Mouse (Mus musculus) thymus, adult 2 months (tissue): ENCODE data around the gene Abcc4. TPM values are rescaled to one million over a fixed set of nuclear protein-coding genes. Genes with fewer than 3 reads are reported as not detected.

Experiments
- DNase-seq: peaks from one replicate; pipeline ENCODE4 v3.0.0; 2021
- H3K27ac ChIP-seq: fragments of 200-500 bp; 2 replicates; pipeline ENCODE4 v1.5.1; 2012; ENCODE audit warnings: low read length, control low read depth; ENCODE audit not compliant: control insufficient read depth, insufficient read depth
- H3K27me3 ChIP-seq: fragments of 200-500 bp; 2 replicates; pipeline ENCODE4 v1.6.1; 2012; ENCODE audit warnings: mild to moderate bottlenecking, low read length, moderate library complexity, mixed read lengths; ENCODE audit not compliant: control insufficient read depth, insufficient read depth
- H3K36me3 ChIP-seq: fragments of 200-500 bp; 2 replicates; pipeline ENCODE4 v1.6.1; 2012; ENCODE audit warnings: mild to moderate bottlenecking, low read length, moderate library complexity; ENCODE audit not compliant: control insufficient read depth, insufficient read depth
- H3K4me1 ChIP-seq: fragments of 200-500 bp; replicated peaks from 2 replicates; pipeline ENCODE4 v1.6.1; 2012; ENCODE audit warnings: low read length; ENCODE audit not compliant: control insufficient read depth, insufficient read depth
- H3K4me3 ChIP-seq: fragments of 200-500 bp; 2 replicates; pipeline ENCODE4 v1.5.1; 2012; ENCODE audit warnings: mild to moderate bottlenecking, low read length, control low read depth, moderate library complexity; ENCODE audit not compliant: control insufficient read depth, insufficient read depth
- CTCF ChIP-seq: fragments of 200-500 bp; IDR thresholded peaks from 2 replicates; pipeline ENCODE4 v1.5.1; 2012; ENCODE audit warnings: mild to moderate bottlenecking, control low read depth, low read length, moderate library complexity, borderline replicate concordance; ENCODE audit not compliant: control insufficient read depth, poor library complexity, insufficient read depth; ENCODE audit errors: extremely low read depth
- POLR2A ChIP-seq: fragments of 200-500 bp; IDR thresholded peaks from 2 replicates; pipeline ENCODE4 v1.6.1; 2012; ENCODE audit warnings: mild to moderate bottlenecking, low read length, control low read depth, moderate library complexity; ENCODE audit not compliant: control insufficient read depth, poor library complexity, insufficient read depth; ENCODE audit errors: extremely low read depth
- WGBS: fragments of 180-500 bp; shearing (Covaris S2); methylation state at CpG from one replicate; pipeline ENCODE4 v1.1.7; 2018; 5-methylcytosine and 5-hydroxymethylcytosine counted together
- polyA plus RNA-seq: library from polyadenylated mRNA; depleted of rRNA; stranded (reverse); fragments of >200 nt; gene quantifications from 2 replicates; pipeline ENCODE4 v1.2.3, GENCODE M21; 2012

Gene Abcc4
- polyA plus RNA-seq, 1 experiment, result 5.5 TPM

- no peak overlapping the region for H3K27ac ChIP-seq
- no peak for DNase-seq
- no peak overlapping the region for H3K4me3 ChIP-seq
- no peaks in the 10 kb centered on the region for H3K4me1 ChIP-seq
- 97% methylated on average over 3 of the region's 3 CpGs for WGBS
- H3K36me3 ChIP-seq, result no peaks in the 10 kb centered on the region
- no peaks in the 10 kb centered on the region for H3K27me3 ChIP-seq
- no peak for TF ChIP-seq POLR2A
Observed at GRCm38 (mm10) chr14:118598757-118599156, 107.3 kb downstream of the Abcc4 start.

- Histone ChIP-seq H3K4me1 (no peaks in the 10 kb centered on the region), H3K36me3 (no peaks in the 10 kb centered on the region), H3K27me3 (no peaks in the 10 kb centered on the region), H3K4me3 (no peak overlapping the region), H3K27ac (no peak overlapping the region)
- TF ChIP-seq CTCF, result no peak
- no peak for DNase-seq
- 58% methylated on average over 13 of the region's 13 CpGs for WGBS
Observed at GRCm38 (mm10) chr14:118594463-118594862, 111.6 kb downstream of the Abcc4 start.

GRCm38 (mm10) chr14:118591477-118592403, 114.3 kb downstream of the Abcc4 start:
- no peak overlapping the region for H3K27ac ChIP-seq
- DNase-seq, result peak; percentile 51
- TF ChIP-seq CTCF (peak; percentile 82), POLR2A (no peak)
- no peaks in the 10 kb centered on the region for H3K36me3 ChIP-seq
- no peak overlapping the region for H3K4me3 ChIP-seq
- no peaks in the 10 kb centered on the region for H3K27me3 ChIP-seq
- WGBS, result 78% methylated on average over 20 of the region's 20 CpGs
- H3K4me1 ChIP-seq, result no peaks in the 10 kb centered on the region

- no peak overlapping the region for H3K4me3 ChIP-seq
- DNase-seq, result no peak
- H3K27me3 ChIP-seq, result no peaks in the 10 kb centered on the region
- 54% methylated on average over 8 of the region's 8 CpGs for WGBS
- no peak for TF ChIP-seq CTCF
- TF ChIP-seq POLR2A, result no peak
- H3K27ac ChIP-seq, result no peak overlapping the region
- H3K4me1 ChIP-seq, result no peaks in the 10 kb centered on the region; the same call in 1 of the 2 replicates
- no peaks in the 10 kb centered on the region for H3K36me3 ChIP-seq
Observed at GRCm38 (mm10) chr14:118582333-118582941, 123.6 kb downstream of the Abcc4 start.

DNA sequence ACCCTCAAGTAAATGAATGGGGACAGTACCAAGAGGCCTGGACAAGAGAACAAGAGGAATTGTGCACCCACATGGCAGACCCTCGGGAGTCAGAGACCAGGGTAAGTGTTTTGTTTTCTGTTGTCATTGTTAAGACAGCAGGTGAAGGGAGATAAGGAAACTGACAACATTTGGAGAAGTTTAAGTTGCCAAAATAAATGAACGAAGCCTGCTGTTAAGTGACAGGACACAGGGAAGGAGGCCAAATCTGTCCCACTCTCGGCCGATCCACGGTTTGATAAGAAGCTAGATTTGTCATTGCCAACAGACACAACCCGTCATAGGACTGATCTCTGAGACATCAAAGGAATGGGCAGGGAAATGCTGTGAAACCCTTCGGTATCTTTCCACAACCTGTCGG, 124.3 kb downstream of the Abcc4 start:
- WGBS, result 88% methylated on average over 8 of the region's 8 CpGs
- H3K36me3 ChIP-seq, result no peaks in the 10 kb centered on the region
- H3K27me3 ChIP-seq, result no peaks in the 10 kb centered on the region
- no peak overlapping the region for H3K4me3 ChIP-seq
- no peak overlapping the region for H3K27ac ChIP-seq
- DNase-seq, result no peak
- H3K4me1 ChIP-seq, result no peaks in the 10 kb centered on the region; the same call in 1 of the 2 replicates
- TF ChIP-seq CTCF (no peak), POLR2A (no peak)

DNA sequence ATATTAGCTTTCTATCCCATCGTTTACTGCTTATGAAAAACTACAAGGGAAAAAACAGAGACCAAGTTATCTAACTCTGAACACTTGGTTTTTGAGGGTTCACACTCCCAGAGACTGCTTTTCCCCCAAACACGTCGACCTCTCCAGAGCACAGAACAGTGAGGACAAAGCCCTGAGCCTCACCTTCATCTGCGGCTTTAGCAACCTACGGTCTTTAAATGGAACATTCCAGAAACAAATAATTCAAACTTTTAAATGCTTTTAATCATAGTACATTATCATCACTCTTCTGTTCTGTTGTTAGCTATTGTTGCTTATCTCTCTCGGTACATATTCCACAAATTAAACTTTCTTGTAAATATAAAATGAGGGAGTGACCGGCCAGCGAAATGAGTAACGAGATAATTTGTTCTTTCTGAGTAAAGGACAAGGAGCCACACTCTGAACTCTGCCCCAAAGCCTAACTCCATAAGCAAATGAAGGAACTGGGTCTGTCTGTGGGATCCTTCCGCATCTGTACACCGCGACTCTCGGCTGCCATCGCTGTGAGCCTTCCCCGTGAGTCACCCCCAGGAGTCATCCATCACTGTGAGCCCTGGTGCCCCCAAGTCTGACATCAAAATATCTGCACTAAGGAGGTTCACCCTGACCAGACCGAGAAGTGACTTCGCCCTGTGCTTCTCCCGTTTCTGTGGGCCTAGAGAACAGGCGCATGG, 126.8 kb downstream of the Abcc4 start:
- 97% methylated on average over 19 of the region's 19 CpGs for WGBS
- no peaks in the 10 kb centered on the region; the same call in 1 of the 2 replicates for H3K4me1 ChIP-seq
- TF ChIP-seq POLR2A, result no peak
- no peak for TF ChIP-seq CTCF

More for the DNA sequence above, 126.8 kb downstream of the Abcc4 start:
- H3K27ac ChIP-seq, result no peak overlapping the region
- no peaks in the 10 kb centered on the region for H3K36me3 ChIP-seq
- H3K27me3 ChIP-seq, result no peaks in the 10 kb centered on the region
- H3K4me3 ChIP-seq, result no peak overlapping the region
- no peak for DNase-seq
